Mouse (Mus musculus) G1E (cell line): ENCODE data around the gene Naif1. TPM values are rescaled to one million over a fixed set of nuclear protein-coding genes. Genes with fewer than 3 reads are reported as not detected.
A peak's percentile ranks its signal among the peaks of the same experiment; 100 is the strongest.

Experiments
- ATAC-seq: 2 replicates; pipeline ENCODE4 v1.8.0; 2016; ENCODE audit warnings: mild to moderate bottlenecking; ENCODE audit not compliant: insufficient number of reproducible peaks, poor library complexity, low FRiP score, severe bottlenecking; ENCODE audit errors: extremely low read depth
- DNase-seq: peaks from one replicate; pipeline ENCODE4 v3.0.0; 2012; ENCODE audit warnings: low spot score
- H3K27me3 ChIP-seq: 2 replicates; pipeline ENCODE4 v1.6.1; 2012; ENCODE audit warnings: mild to moderate bottlenecking, low read length, inconsistent platforms; ENCODE audit not compliant: insufficient read depth
- H3K36me3 ChIP-seq: replicated peaks from 2 replicates; pipeline ENCODE3; 2012; ENCODE audit warnings: mild to moderate bottlenecking, inconsistent platforms
- H3K4me1 ChIP-seq: 2 replicates; pipeline ENCODE4 v1.6.1; 2012; ENCODE audit warnings: low read depth, low read length, inconsistent platforms, mixed read lengths; ENCODE audit not compliant: insufficient read depth
- H3K4me3 ChIP-seq: 2 replicates; pipeline ENCODE4 v1.5.1; 2012; ENCODE audit warnings: low read depth, mild to moderate bottlenecking, inconsistent platforms, low read length, moderate library complexity, mixed read lengths
- H3K9me3 ChIP-seq: replicated peaks from 2 replicates; pipeline ENCODE4 v1.6.1; 2012; ENCODE audit warnings: inconsistent platforms
- CTCF ChIP-seq: IDR thresholded peaks from 2 replicates; pipeline ENCODE4 v1.5.1; 2012; ENCODE audit warnings: low read depth, low read length, inconsistent platforms, mixed read lengths
- GATA1 ChIP-seq: IDR thresholded peaks from 2 replicates; pipeline ENCODE4 v1.6.1; 2012; ENCODE audit warnings: borderline replicate concordance, low read length, inconsistent platforms, mixed read lengths
- GATA2 ChIP-seq: IDR thresholded peaks from 2 replicates; pipeline ENCODE4 v1.6.1; 2012; ENCODE audit warnings: low read depth, low read length, inconsistent platforms, borderline replicate concordance
- POLR2AphosphoS5 ChIP-seq: IDR thresholded peaks from 2 replicates; pipeline ENCODE4 v1.6.1; 2012; ENCODE audit warnings: low read depth, low read length, inconsistent platforms; ENCODE audit not compliant: insufficient replicate concordance
- TAL1 ChIP-seq: conservative IDR thresholded peaks from 2 replicates; pipeline ENCODE4 v1.6.1; 2012; ENCODE audit warnings: low read depth, low read length, inconsistent platforms, mixed read lengths
- polyA plus RNA-seq: library from polyadenylated mRNA; stranded (reverse); fragments of >175 nt; gene quantifications from 2 replicates; pipeline ENCODE4 v1.2.3, GENCODE M21; 2012
- total RNA-seq, 2 experiments: library from RNA; stranded (forward) in 1 of 2; stranded (reverse) in 1 of 2; fragments of 200-1000 nt in 1 of 2; fragments of >200 nt in 1 of 2; fragmentation: Nextera tagmentation in 1 of 2; gene quantifications; 2 replicates each; pipeline ENCODE4 v1.2.3; 2014 to 2017

Naif1 gene
- total and polyA plus RNA-seq, 3 experiments = 3.9 to 6.9 (median 4.0) TPM

DNA sequence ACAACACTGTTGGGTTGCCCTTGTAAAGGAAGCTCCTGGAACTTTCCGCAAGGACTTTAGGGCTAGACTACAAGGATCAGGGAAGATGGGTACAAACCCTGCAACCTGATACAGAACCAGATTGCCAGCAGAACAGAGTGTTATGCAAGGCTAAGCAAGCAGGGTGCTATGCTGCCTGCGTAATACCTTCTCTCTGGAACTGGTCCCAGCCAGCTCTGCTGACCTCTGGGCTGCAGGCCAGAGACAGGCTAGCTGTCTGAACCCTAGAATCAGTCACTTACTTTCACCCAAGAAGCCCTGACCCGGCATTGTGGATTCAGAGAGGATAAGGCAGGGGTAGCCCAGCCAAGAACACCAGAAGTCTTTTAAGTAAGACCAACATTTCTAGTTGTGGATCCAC is 30.9 kb upstream of the Naif1 start:
- no peak for ATAC-seq
- TF ChIP-seq GATA1 = no peak
- no peak for TF ChIP-seq CTCF
- TF ChIP-seq POLR2AphosphoS5 = no peak
- no peak for TF ChIP-seq TAL1
- peaks cover 77% of the 10 kb centered on the region for H3K36me3 ChIP-seq

DNA sequence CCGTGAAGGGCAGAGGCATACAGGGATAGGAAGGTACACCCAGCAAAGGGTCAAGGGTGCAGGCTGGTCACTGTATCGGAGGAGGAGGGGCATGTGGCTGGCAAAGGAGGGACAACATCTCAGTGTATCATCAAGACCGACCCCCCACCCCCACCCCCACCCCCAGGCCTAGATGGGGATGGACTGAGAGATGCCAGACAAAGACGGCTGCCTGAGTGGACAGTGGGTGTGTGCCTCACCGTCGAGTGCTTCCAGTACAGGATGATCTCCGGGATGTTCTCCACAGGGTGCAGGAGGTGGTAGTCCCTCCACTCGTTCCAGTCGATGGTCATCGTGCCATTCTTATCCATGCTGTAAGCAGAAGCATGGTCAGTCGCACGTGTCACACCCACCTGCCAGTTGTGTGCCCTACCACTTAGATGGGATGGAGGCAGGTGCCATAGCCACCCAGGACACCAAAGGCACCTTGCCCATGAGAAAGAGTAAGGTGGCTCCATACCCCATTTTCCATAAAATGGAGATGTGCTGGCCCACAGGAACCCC is 30.1 kb upstream of the Naif1 start:
- Histone ChIP-seq H3K27me3 (no peaks in the 10 kb centered on the region), H3K36me3 (peaks cover 70% of the 10 kb centered on the region), H3K9me3 (no peaks in the 10 kb centered on the region), H3K4me1 (peaks cover 25% of the 10 kb centered on the region), H3K4me3 (no peak overlapping the region)
- TF ChIP-seq POLR2AphosphoS5 (no peak), CTCF (no peak), TAL1 (no peak), GATA1 (no peak), GATA2 (no peak)
- ATAC-seq (no peak), DNase-seq (no peak)

More for the DNA sequence above, 30.9 kb upstream of the Naif1 start:
- H3K4me3 ChIP-seq = no peak overlapping the region
- no peaks in the 10 kb centered on the region for H3K9me3 ChIP-seq
- H3K4me1 ChIP-seq = peaks cover 19% of the 10 kb centered on the region
- no peaks in the 10 kb centered on the region for H3K27me3 ChIP-seq
- no peak for DNase-seq

DNA sequence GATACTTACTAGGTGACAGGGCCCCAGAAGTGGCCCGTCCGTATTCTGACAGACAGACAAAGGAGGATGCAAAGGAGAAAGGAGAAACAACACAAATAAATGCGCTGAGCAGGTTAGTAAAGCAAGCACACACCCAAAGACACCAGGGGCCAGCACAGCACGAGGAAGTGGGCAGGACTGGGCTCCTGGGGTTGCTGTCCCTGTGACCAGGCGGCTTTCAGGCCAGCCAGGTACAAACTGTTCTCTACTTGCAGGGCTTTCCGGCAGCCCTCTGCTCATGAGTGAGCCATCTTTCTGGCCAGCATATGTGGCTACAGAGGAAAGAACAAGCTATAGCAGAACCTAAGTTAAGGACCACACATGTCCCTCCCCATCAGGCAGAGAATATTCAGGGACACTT is 29.6 kb upstream of the Naif1 start:
- Histone ChIP-seq H3K9me3 (no peaks in the 10 kb centered on the region), H3K4me1 (peaks cover 25% of the 10 kb centered on the region), H3K4me3 (no peak overlapping the region), H3K27me3 (no peaks in the 10 kb centered on the region), H3K36me3 (peaks cover 67% of the 10 kb centered on the region)
- ATAC-seq = no peak
- no peak for DNase-seq
- TF ChIP-seq POLR2AphosphoS5 = no peak
- no peak for TF ChIP-seq CTCF
- TF ChIP-seq TAL1 = no peak
- no peak for TF ChIP-seq GATA2
- TF ChIP-seq GATA1 = no peak

DNA sequence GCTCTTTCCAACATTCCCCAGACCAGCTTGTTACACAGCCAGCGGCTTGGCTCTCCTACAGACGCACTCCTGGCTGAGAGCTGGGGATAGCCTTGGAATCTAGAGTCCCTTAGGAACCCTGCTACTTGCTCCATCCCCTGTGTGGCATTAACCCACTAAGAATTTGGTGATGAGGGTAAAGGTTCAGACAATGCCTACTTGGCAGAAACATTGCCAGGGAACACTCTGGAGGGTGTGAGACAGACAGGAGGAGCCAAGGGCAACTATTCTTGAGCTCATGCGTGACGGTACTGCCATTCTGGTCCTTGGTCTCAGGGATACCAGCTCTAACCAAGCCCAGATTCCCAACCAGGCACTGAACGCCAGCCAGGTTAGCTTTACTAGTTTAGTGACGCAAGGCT is 28.4 kb upstream of the Naif1 start:
- Histone ChIP-seq H3K4me3 (no peak overlapping the region), H3K9me3 (no peaks in the 10 kb centered on the region), H3K27me3 (no peaks in the 10 kb centered on the region), H3K4me1 (peaks cover 28% of the 10 kb centered on the region), H3K36me3 (peaks cover 60% of the 10 kb centered on the region)
- ATAC-seq (no peak), DNase-seq (no peak)
- TF ChIP-seq TAL1 (no peak), POLR2AphosphoS5 (no peak), GATA2 (no peak), CTCF (no peak), GATA1 (no peak)

DNA sequence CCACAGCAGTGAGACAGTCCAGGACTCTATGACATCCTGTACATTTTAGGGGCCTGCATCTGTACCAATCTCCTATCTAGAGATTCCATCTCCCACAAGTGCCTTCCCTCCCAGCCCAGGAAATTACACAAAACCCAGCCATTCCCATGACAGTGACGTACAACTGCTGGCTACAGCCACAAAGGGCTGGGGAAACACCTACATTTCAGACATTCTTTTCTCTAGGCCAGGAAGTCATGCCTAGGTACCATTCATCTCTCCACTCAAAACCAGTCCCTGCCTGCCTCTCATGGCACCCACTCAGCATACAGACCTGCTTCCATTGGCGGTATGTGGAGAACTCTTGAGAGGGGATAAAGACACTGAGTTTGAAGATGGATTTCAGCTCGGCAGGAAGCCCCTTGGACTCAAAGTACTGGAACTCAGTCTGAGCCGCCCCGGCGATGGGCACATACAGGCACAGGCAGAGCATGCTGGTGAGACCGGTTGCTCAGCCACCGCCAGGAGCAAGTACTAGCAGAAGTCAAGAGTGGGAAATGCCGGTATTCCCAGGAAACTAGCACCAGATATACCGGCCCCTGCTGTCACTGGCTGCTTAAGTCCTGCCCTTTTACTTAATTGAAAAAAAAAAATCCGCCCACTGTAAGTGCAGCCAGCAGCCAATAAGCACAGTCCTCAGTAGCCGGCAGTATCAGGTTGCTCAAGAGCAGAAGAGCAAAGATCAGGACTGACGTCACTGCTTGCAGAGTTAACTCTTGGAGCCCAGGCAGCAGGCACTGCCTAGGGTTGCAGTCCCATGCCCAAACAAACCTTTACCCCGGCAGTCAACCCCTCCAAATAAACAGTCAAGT is 26.6 kb upstream of the Naif1 start:
- TF ChIP-seq CTCF (no peak), GATA2 (no peak)
- peaks cover 42% of the 10 kb centered on the region for H3K4me1 ChIP-seq
- no peaks in the 10 kb centered on the region for H3K27me3 ChIP-seq
- peak overlapping the region; percentile 65; the same call in 1 of the 2 replicates for H3K4me3 ChIP-seq
- DNase-seq = peak; percentile 71
- no peaks in the 10 kb centered on the region for H3K9me3 ChIP-seq
- peaks cover 47% of the 10 kb centered on the region for H3K36me3 ChIP-seq
- ATAC-seq = peak; percentile 91

DNA sequence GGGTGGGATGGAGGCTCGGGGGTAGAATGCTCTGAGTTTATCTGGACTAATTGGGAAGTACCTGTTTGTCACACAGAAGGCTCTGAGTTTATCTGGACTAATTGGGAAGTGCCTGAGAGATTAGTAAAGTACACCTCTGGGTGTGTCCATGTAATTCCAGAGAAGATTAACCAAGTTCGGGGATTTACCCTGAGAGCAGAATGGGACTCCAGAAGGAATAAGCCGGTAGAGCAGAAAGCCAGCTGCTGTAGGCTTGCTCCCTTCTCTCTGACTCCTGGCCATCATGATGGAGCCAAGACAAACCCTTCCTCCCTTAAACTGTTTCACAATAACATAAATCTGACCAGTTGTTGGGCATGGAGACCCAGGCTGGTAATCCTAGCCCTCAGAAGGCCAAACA is 25.5 kb upstream of the Naif1 start:
- ATAC-seq = no peak
- TF ChIP-seq POLR2AphosphoS5 (no peak), CTCF (no peak), GATA2 (no peak), TAL1 (no peak), GATA1 (no peak)
- H3K4me3 ChIP-seq = no peak overlapping the region

More for the DNA sequence above, 25.5 kb upstream of the Naif1 start:
- H3K4me1 ChIP-seq = peaks cover 50% of the 10 kb centered on the region
- H3K9me3 ChIP-seq = no peaks in the 10 kb centered on the region
- no peaks in the 10 kb centered on the region for H3K27me3 ChIP-seq
- H3K36me3 ChIP-seq = peaks cover 36% of the 10 kb centered on the region
- DNase-seq = no peak
